Mouse (Mus musculus): Measurements from ENCODE around the gene Snapc4. TPM values are rescaled to one million over a fixed set of nuclear protein-coding genes. Genes with fewer than 3 reads are reported as not detected.

The Snapc4 gene
- total and polyA plus RNA-seq, 3 experiments, result 15.3 to 47.1 (median 42.7) TPM

- in situ Hi-C loops (cut with MboI; ENCODE audit: low pct_ligation_motif_present, low pct_unique_long_range_greater_than_20kb, low sequenced_read_pairs), result no loop called here
- Histone ChIP-seq H3K27me3 (replicated peaks) (no peaks in the 10 kb centered on the region), H3K4me3 (replicated peaks in 1 of 3; ENCODE audit: low read depth in 2 of 3, low read length in 2 of 3, poor library complexity in 1 of 3) (no peak overlapping the region), H3K36me3 (replicated peaks in 1 of 2; ENCODE audit: control insufficient read depth in 1 of 2, insufficient read depth in 1 of 2, low read length in 1 of 2) (peaks cover 96 to 100% of the 10 kb centered on the region in 2 experiments), H3K9ac (ENCODE audit: insufficient read depth, low read depth) (no peak overlapping the region), H3K4me1 (ENCODE audit: control insufficient read depth in 1 of 2, insufficient read depth in 2 of 2) (no peaks in the 10 kb centered on the region), H3K9me3 (replicated peaks; ENCODE audit: low read length) (no peaks in the 10 kb centered on the region), H3K79me2 (replicated peaks; ENCODE audit: control insufficient read depth, extremely low read depth, insufficient read depth, poor library complexity, severe bottlenecking) (no peaks in the 10 kb centered on the region), H3K4me2 (ENCODE audit: insufficient read depth, low read depth, poor library complexity, severe bottlenecking) (no peak overlapping the region), H3K27ac (ENCODE audit: insufficient read depth, low read depth) (no peak overlapping the region)
- dilution Hi-C loops (cut with MboI; ENCODE audit: extremely low pct_ligation_motif_present, extremely low pct_unique_long_range_greater_than_20kb, low sequenced_read_pairs), result no loop called here
- no peak for TF ChIP-seq MEF2A (IDR thresholded peaks at IDR 0.05; ENCODE audit: borderline replicate concordance, low read depth, low read length)
- TF ChIP-seq IRF4 (IDR thresholded peaks at IDR 0.05; ENCODE audit: low read depth, low read length), result no peak
- no peak for TF ChIP-seq ELF1 (IDR thresholded peaks at IDR 0.05; ENCODE audit: low read depth, low read length)
- TF ChIP-seq NELFE (IDR thresholded peaks at IDR 0.05; ENCODE audit: low read depth, low read length), result no peak
- TF ChIP-seq USF2 (conservative IDR thresholded peaks at IDR 0.05; ENCODE audit: low read depth, low read length), result no peak
- TF ChIP-seq PAX5 (IDR thresholded peaks at IDR 0.05; ENCODE audit: low read length), result no peak
- TF ChIP-seq POLR2A (IDR thresholded peaks at IDR 0.05; ENCODE audit: low read depth, low read length), result no peak
- TF ChIP-seq RAD21 (IDR thresholded peaks at IDR 0.05; ENCODE audit: low read depth, low read length), result no peak
- TF ChIP-seq CTCF (conservative IDR thresholded peaks at IDR 0.05 in 1 of 2, IDR thresholded peaks at IDR 0.05 in 1 of 2; ENCODE audit: low read depth in 2 of 2, low read length in 2 of 2), result no peak
- no peak for TF ChIP-seq MXI1 (IDR thresholded peaks at IDR 0.05; ENCODE audit: low read depth, low read length)
- no peak for TF ChIP-seq ETS1 (conservative IDR thresholded peaks at IDR 0.05; ENCODE audit: low read depth, low read length)
- TF ChIP-seq POLR2AphosphoS2 (IDR thresholded peaks at IDR 0.05; ENCODE audit: low read depth, low read length), result no peak
- no peak for TF ChIP-seq HCFC1 (IDR thresholded peaks at IDR 0.05; ENCODE audit: low read depth, low read length)
- TF ChIP-seq MAFK (IDR thresholded peaks at IDR 0.05; ENCODE audit: insufficient replicate concordance, low read length), result no peak
- no peak for TF ChIP-seq BHLHE40 (IDR thresholded peaks at IDR 0.05; ENCODE audit: low read depth, low read length)
- DNase-seq (ENCODE audit: extremely low read depth), result no peak
Observed at GRCm38 (mm10) chr2:26367911-26368310, 12.5 kb downstream of the Snapc4 start.

- H3K79me2 ChIP-seq (replicated peaks; ENCODE audit: control insufficient read depth, extremely low read depth, insufficient read depth, poor library complexity, severe bottlenecking), result no peaks in the 10 kb centered on the region
- H3K4me2 ChIP-seq (ENCODE audit: insufficient read depth, low read depth, poor library complexity, severe bottlenecking), result no peak overlapping the region
- H3K4me3 ChIP-seq (replicated peaks in 1 of 3; ENCODE audit: low read depth in 2 of 3, low read length in 2 of 3, poor library complexity in 1 of 3), result no peak overlapping the region
- no peaks in the 10 kb centered on the region for H3K4me1 ChIP-seq (ENCODE audit: control insufficient read depth in 1 of 2, insufficient read depth in 2 of 2)
- H3K36me3 ChIP-seq (replicated peaks in 1 of 2; ENCODE audit: control insufficient read depth in 1 of 2, insufficient read depth in 1 of 2, low read length in 1 of 2), result peaks cover 74 to 98% of the 10 kb centered on the region in 2 experiments
- H3K27me3 ChIP-seq (replicated peaks), result no peaks in the 10 kb centered on the region
- TF ChIP-seq MAX (IDR thresholded peaks at IDR 0.05; ENCODE audit: low read length) (no peak), ELF1 (IDR thresholded peaks at IDR 0.05; ENCODE audit: low read depth, low read length) (no peak), MAFK (IDR thresholded peaks at IDR 0.05; ENCODE audit: insufficient replicate concordance, low read length) (no peak), MEF2A (IDR thresholded peaks at IDR 0.05; ENCODE audit: borderline replicate concordance, low read depth, low read length) (no peak), RCOR1 (conservative IDR thresholded peaks at IDR 0.05; ENCODE audit: low read depth, low read length) (no peak), CTCF (conservative IDR thresholded peaks at IDR 0.05 in 1 of 2, IDR thresholded peaks at IDR 0.05 in 1 of 2; ENCODE audit: low read depth in 2 of 2, low read length in 2 of 2) (no peak)
- no peak overlapping the region for H3K9ac ChIP-seq (ENCODE audit: insufficient read depth, low read depth)
- no peak for DNase-seq (ENCODE audit: extremely low read depth)
- in situ Hi-C loops (cut with MboI; ENCODE audit: low pct_ligation_motif_present, low pct_unique_long_range_greater_than_20kb, low sequenced_read_pairs), result no loop called here
- dilution Hi-C loops (cut with MboI; ENCODE audit: extremely low pct_ligation_motif_present, extremely low pct_unique_long_range_greater_than_20kb, low sequenced_read_pairs), result no loop called here
- no peaks in the 10 kb centered on the region for H3K9me3 ChIP-seq (replicated peaks; ENCODE audit: low read length)
- H3K27ac ChIP-seq (ENCODE audit: insufficient read depth, low read depth), result no peak overlapping the region
Observed at GRCm38 (mm10) chr2:26364738-26365465, 15.6 kb downstream of the Snapc4 start.
